Mouse (Mus musculus) bone marrow macrophage, adult 2 months (primary cell): ENCODE measurements around the gene Popdc2.

Source experiments
- CTCF ChIP-seq: IDR thresholded peaks from 2 replicates; pipeline ENCODE4 v1.5.1; 2012; ENCODE audit warnings: low read depth, mild to moderate bottlenecking, low read length, moderate library complexity
- POLR2A ChIP-seq: IDR thresholded peaks from 2 replicates; pipeline ENCODE4 v1.6.1; 2012; ENCODE audit warnings: mild to moderate bottlenecking, low read depth, low read length, borderline replicate concordance

GRCm38 (mm10) chr16:38360317-38360716 lies 1.7 kb upstream of the Popdc2 start:
- TF ChIP-seq POLR2A (no peak), CTCF (no peak)
